Comparison of ENCODE assay signal across 11 mouse cellular contexts in genomic region chr19:32873904-32874637, GRCm38 (mm10).
A peak's percentile ranks its signal among the peaks of the same experiment; 100 is the strongest.
DNase-seq lines count a peak whose midpoint lies in the region; ATAC-seq lines count a peak whose summit lies in the region.
"Had no signal": no experiment of that assay in that cellular context is flagged by ENCODE, and none has a peak within 500 bp of the region (broad histone marks: within the 10 kb centered on the region; RNA-seq: fewer than 3 reads in every experiment).

No protein-coding gene starts in this region.

- no peak overlapping the region for H3K4me3 ChIP-seq in neural tube, embryonic 11.5 days (ENCODE audit: low read depth, low read length)
- H3K4me3 ChIP-seq in neural tube, embryonic 15.5 days (replicated peaks) = no peak overlapping the region
- no peak overlapping the region for H3K4me3 ChIP-seq in heart, embryonic 10.5 days
- H3K4me3 ChIP-seq: lung, embryonic 15.5 days had no signal

- H3K9me3 ChIP-seq in neural tube, embryonic 11.5 days (ENCODE audit: control insufficient read depth, low read length) = no peaks in the 10 kb centered on the region
- no peaks in the 10 kb centered on the region for H3K9me3 ChIP-seq in neural tube, embryonic 15.5 days (replicated peaks)
- no peaks in the 10 kb centered on the region for H3K9me3 ChIP-seq in heart, embryonic 10.5 days
- H3K9me3 ChIP-seq: lung, embryonic 15.5 days had no signal

- ATAC-seq in frontal cortex, adult (ENCODE audit: low TSS enrichment) = 0 out of 2 replicates have a peak, but pooled peaks have one; percentile 31
- ATAC-seq in neural tube, embryonic 11.5 days (ENCODE audit: insufficient read depth, low FRiP score, low TSS enrichment) = no peak
- no peak for ATAC-seq in neural tube, embryonic 15.5 days (ENCODE audit: low FRiP score)
- ATAC-seq in inflammation-experienced regulatory T-cells, adult 6 months = no peak
- ATAC-seq: Patski had no signal

- H3K27ac ChIP-seq in neural tube, embryonic 11.5 days (ENCODE audit: low read depth, low read length) = no peak overlapping the region
- H3K27ac ChIP-seq in neural tube, embryonic 15.5 days (replicated peaks) = no peak overlapping the region
- H3K27ac ChIP-seq in heart, embryonic 10.5 days = no peak overlapping the region
- H3K27ac ChIP-seq: lung, embryonic 15.5 days had no signal

- WGBS in neural tube, embryonic 11.5 days = 48% methylated on average over 7 of the region's 7 CpGs
- WGBS in neural tube, embryonic 15.5 days = 22% methylated on average over 7 of the region's 7 CpGs
- WGBS in heart, embryonic 10.5 days = 69% methylated on average over 7 of the region's 7 CpGs

- 0 out of 2 replicates have a peak, but pooled peaks cover 6% of the 10 kb centered on the region for H3K4me1 ChIP-seq in neural tube, embryonic 11.5 days (ENCODE audit: control insufficient read depth, insufficient read depth, low read length)
- H3K4me1 ChIP-seq in neural tube, embryonic 15.5 days = peaks cover 4% of the 10 kb centered on the region; the same call in 1 of the 2 replicates
- no peaks in the 10 kb centered on the region for H3K4me1 ChIP-seq in heart, embryonic 10.5 days
- H3K4me1 ChIP-seq: lung, embryonic 15.5 days had no signal

- H3K9ac ChIP-seq in neural tube, embryonic 11.5 days (ENCODE audit: low read length) = no peak overlapping the region
- no peak overlapping the region for H3K9ac ChIP-seq in neural tube, embryonic 15.5 days (replicated peaks)
- H3K9ac ChIP-seq: lung, embryonic 15.5 days had no signal

- H3K4me2 ChIP-seq in neural tube, embryonic 11.5 days (ENCODE audit: low read depth) = no peak overlapping the region
- no peak overlapping the region for H3K4me2 ChIP-seq in neural tube, embryonic 15.5 days
- H3K4me2 ChIP-seq: lung, embryonic 15.5 days had no signal

- DNase-seq in frontal cortex, postnatal 14 days (ENCODE audit: low spot score in 2 of 2) = no peak
- DNase-seq in neural tube, embryonic 11.5 days (ENCODE audit: low spot score) = peak; percentile 40
- DNase-seq in heart, embryonic 10.5 days (ENCODE audit: low spot score) = peak; percentile 30
- no peak for DNase-seq in B cell, adult 2 months
- DNase-seq in c-Kit-positive CD71-positive TER-119-positive erythroid progenitor cells, embryonic 14.5 days (ENCODE audit: low spot score) = no peak
- DNase-seq: retina, postnatal 1 day had no signal

- no peaks in the 10 kb centered on the region for H3K36me3 ChIP-seq in neural tube, embryonic 11.5 days (ENCODE audit: control insufficient read depth, insufficient read depth, low read length)
- no peaks in the 10 kb centered on the region for H3K36me3 ChIP-seq in neural tube, embryonic 15.5 days
- no peaks in the 10 kb centered on the region for H3K36me3 ChIP-seq in heart, embryonic 10.5 days
- H3K36me3 ChIP-seq: lung, embryonic 15.5 days had no signal

- no peaks in the 10 kb centered on the region for H3K27me3 ChIP-seq in neural tube, embryonic 11.5 days (ENCODE audit: control insufficient read depth, insufficient read depth, low read length)
- H3K27me3 ChIP-seq in neural tube, embryonic 15.5 days (replicated peaks) = no peaks in the 10 kb centered on the region
- no peaks in the 10 kb centered on the region for H3K27me3 ChIP-seq in heart, embryonic 10.5 days (ENCODE audit: insufficient read depth, poor library complexity, severe bottlenecking)
- H3K27me3 ChIP-seq: lung, embryonic 15.5 days; Patski had no signal

Comparison
In these comparisons a context has a peak if more than half of its experiments do, and no peak if none do; other contexts are left out.
1. DNase-seq: peak in neural tube, embryonic 11.5 days (single experiment) and heart, embryonic 10.5 days (single experiment); none in frontal cortex, postnatal 14 days (0 of 2), B cell, adult 2 months (0 of 2) and c-Kit-positive CD71-positive TER-119-positive erythroid progenitor cells, embryonic 14.5 days (single experiment).